Mouse (Mus musculus) cerebellum, adult 8-10 months (tissue): ENCODE data around the gene Gnptg.
"Not testable (repeated sequence)": the region's sequence is repeated elsewhere in the genome, so short reads cannot be mapped to it uniquely, and the experiment has no call there.

ENCODE experiments used
- DNase-seq: peaks from one replicate; pipeline ENCODE4 v3.0.0; 2022

Gnptg gene

DNA sequence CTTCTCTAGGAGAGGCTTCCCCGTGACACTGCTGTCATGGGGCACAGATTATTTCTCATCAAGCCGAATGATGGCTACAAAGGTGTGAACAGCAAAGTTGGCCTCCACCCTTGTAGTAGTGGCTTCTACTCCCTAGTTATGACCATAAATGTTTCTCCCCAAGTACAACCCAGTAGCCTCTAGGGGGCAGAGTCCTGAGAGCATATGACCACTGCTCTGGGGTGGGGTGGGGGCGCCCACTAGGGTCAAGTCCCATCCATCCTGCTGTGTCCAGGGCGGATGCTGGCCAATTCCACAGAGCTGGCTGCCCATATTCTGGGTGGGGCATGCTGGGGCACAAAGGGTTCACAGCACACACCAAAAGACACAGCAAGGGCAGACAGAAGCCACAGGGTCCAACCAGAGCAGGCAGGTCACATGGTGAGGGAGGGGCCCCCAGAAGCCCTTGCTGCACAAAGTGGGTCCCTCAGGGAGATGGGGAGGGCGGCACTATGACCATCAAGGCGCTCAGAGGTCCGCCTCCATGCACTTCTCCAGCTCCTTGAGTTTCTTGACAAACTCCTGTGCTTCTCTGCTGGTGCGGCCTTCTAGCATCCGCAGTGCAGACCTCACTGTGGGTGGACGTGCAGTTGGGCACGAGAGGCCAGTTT lies 3.3 kb upstream of the Gnptg start:
- DNase-seq = no peak

DNA sequence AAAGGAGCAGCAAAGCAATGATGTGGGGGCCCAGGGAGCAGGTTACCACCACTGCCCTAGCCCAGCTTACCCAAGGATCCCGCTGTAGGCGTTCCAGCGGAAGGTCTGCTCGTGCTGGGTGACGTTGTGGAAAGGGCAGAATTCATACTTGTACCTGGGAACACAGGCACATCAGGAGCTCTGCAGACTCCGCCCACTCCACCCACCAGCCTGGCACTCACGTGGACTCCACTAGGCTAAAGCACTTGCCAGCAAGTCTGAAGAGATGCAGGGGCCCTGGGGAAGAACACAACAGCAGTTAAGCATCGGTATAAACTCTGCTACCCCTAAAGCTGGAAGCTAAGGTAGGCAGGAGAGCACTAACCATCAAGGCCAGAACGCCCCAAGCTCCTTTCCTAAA lies 4.3 kb downstream of the Gnptg start:
- DNase-seq = no peak

DNA sequence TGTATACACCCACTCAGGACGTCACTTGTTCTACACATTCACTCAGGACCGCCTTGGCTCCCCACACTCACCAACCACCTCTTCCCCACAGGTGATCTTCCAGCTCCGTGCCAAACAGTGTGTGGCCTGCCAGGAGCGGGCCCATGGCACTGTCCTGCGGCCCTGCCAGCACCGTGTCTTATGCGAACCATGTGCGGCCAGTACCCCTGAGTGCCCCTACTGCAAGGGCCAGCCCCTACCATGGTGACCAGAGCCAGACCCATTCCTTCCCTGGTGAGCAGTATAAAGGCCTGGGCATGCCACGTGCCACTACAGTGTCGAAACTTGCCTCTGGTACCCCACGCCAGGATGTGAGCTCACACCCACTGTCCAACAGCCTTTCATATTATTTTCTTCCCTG lies 8.3 kb downstream of the Gnptg start:
- not testable (repeated sequence) for DNase-seq

DNA sequence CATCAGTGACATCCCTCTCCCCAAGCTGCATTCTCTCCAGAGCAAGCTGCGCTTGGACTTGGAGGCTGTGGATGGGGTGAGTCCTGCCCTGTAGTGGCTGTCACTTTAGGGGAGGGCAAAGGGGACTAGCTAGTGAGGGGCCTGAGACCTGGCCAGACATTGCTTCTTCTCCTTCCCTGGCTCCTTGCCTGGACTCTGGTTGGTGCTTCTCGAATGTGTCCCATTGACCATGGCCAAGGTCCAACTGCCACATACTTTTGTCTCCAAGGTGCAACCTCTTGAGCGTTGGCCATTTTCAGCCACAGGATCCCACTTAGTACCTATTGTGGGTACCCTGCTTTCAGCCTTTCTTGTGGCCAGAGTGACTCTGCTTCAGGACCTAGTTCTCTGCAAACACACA lies 9.2 kb downstream of the Gnptg start:
- DNase-seq = no peak

DNA sequence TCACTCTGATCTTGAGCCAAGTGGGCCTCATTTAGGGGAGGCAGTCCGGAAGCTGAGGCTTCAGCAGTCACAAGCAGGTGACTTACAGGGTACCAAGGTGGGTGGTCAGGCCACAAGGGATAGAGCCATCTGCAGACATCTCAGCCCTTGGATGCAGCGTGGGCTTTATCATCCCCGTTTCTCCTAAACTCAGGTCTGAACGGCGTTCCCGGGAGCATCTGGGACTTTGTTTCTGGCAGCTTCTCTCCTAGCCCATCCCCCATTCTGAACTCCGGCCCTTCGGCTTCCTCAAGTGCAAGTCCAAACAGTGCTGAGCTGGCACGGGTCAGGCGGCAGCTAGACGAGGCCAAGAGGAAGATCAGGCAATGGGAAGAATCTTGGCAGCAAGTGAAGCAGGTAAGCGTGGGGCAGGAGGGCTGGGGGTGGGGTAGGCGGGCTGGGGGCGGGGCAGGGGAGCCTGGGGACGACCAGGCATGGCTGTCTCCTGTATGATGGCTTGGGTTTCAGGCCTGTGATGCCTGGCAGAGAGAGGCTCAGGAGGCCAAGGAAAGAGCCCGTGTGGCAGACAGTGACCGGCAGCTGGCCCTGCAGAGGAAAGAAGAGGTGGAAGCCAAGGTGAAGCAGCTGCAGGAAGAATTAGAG lies 9.8 kb downstream of the Gnptg start:
- DNase-seq = not testable (repeated sequence)

DNA sequence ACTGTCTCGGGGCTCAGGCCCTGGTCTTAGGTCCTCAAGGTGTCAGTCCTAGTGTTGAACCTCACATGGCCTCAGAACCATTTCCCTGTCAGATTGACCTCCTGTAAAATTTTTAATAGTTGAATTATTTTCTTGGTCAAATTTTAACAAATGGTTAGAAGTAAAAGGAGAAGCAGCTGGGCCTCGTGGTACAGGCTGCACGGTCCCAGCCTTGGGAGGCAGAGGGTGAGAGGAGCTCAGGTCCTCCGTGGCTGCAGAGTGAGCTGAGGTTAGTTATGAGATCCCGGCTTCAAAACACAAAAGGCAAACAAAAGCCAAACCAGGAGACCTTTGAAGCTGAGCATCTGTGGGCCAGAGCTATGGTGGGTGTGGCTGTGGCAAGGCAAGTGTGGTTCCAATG lies 11.9 kb downstream of the Gnptg start:
- DNase-seq = no peak

DNA sequence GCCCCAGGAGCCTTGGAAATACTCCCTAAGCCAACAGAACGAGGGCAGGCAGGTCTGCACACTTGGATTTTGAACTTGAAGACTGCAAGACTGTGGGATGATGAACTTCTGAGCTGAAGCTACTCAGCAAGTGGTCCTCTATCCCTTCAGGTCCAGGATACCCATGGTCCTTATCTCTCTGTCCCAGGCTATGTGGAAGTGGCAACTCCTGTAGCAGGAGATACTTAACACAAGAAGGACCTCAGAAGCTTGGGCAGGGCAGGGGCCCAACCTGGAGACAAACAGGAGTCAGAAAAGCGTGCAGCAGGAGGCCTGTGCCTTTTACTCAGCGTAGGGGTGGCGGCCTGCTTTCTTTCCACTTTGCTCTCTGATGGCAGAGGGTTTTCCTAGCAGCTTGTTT lies 14.3 kb downstream of the Gnptg start:
- DNase-seq = no peak

DNA sequence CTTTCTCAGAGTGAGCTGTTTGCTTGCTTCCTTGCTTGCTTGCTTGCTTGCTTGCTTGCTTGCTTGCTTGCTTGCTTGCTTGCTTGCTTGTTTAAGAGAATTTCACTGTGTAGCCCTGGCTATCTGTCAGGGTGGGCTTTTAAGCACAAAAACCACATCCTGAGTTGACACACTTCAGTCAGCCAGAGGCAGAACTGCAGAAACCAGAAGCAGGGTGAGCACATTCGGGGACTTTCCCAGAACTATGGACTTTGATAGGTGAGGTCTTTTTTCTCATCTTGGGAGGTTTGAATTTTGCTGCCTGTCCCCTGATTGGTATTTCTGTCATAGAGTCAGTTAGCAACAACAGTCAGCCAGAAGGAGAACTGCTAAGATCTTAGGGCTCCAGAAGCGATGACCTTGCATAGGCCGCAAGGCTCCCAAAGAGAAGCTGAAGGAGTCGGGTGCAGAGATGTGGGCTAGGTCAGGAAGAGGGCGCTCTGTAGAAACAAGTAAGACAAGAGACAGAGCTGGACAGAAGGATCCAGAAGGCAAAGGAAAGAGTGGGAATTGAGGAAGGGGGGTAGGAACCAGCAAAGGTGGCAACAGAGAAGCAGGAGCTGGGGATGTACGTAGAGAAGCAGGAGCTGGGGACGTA lies 15.2 kb downstream of the Gnptg start:
- DNase-seq = no peak

DNA sequence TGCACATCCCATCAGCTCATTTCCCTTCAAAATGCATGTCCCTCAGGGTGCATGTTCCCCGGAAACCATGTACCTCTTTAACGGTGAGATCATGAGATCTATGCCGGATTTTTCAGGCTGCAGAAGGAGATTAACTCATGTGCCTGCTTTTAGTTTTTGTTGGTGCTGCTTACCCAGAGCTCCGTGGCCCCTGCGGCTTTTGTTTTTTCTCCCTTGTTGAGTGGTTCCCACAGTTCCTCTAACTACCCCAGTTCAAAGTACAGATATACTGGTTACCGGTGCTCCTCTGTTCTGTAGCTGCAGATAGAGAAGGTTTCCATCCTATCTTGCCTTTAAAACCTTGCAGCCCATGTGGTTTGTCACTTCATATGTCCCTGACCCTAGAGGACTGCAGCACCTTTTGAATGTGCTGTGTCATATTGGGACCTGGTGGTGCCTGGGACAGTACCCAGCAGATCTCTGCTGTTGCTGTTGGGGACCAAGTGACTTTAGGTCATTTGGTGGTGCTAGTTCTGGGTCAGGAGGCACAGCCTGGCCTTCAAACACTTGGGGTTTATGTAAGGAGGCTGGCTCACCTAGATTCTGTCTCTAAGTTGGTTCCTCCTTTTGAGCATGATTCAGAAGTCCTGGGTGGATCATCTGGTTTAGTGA lies 16.8 kb downstream of the Gnptg start:
- DNase-seq = no peak

DNA sequence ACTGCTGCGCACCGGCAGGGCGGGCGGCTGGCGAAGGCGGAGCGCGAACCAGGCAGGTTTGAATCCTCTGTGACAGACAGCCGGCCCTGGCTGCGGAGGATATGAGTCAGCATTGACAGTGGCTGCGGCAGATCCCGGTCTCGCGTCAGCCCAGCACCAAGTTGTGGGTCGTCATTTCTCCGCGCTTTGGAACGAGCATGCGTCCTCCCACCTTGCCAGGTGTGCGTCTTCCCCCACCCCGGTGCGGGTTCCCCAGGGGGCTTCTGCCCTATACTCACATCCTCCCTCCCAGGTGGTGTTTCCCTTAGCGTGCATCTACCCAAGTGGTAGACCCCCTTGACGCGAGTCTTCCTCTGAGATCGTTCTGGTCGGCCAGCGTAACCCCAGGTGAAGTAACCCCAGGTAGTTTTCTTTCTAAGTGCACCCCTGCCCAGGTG lies 17.4 kb downstream of the Gnptg start:
- peak; percentile 54 for DNase-seq

DNA sequence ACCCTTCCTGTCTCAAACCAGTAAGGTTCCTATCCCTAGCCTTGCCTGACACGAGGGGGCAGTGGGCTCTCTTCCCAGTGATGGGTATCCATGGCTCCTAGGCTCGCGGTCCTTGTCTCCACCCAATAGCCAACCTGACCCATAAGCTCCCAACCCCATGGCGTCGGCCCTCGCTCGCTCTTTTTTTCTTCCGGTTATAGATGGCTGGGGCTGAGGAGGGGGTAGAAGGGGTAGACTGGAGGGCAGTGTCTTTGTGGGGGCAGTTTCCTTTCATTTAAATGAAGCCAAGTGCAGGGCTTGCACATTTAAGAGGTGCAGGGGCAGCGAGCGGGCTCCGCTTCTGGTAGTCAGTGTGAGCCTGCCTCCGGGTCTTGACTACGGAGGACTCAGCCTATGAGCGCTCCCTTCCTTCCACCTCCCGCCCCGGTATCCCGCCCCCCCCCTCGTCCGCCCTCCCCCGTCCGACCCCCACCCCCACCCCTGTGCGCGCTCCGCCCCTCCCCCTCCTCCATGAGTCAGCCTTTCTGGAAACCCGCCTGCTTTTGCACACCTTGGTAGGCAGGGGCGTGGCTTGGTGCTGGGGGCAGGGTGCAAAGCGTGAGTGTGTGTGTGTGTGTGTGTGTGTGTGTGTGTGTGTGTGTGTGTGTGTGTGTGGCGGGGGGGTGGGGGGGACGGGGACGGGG lies 18.0 kb downstream of the Gnptg start:
- DNase-seq = peak; percentile 76

DNA sequence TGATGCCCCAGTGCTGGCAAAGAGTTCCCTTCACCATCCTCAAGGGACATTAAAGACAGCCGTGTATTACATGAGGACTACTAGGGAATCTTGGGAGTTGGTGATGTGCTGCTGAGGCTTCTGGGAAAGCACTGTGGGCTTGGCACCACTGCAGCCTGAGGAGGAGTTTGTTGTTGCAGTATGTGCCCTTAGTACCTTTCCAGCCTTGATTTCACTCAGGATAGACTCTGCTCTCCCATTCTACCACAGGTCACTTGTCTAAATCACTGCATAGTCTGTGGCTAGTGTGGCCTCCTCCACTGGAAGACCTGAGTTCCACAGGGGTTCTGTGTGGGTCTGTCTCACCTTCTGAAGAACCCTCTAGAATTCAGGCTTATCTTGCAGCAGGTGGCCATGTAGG lies 19.2 kb downstream of the Gnptg start:
- no peak for DNase-seq

DNA sequence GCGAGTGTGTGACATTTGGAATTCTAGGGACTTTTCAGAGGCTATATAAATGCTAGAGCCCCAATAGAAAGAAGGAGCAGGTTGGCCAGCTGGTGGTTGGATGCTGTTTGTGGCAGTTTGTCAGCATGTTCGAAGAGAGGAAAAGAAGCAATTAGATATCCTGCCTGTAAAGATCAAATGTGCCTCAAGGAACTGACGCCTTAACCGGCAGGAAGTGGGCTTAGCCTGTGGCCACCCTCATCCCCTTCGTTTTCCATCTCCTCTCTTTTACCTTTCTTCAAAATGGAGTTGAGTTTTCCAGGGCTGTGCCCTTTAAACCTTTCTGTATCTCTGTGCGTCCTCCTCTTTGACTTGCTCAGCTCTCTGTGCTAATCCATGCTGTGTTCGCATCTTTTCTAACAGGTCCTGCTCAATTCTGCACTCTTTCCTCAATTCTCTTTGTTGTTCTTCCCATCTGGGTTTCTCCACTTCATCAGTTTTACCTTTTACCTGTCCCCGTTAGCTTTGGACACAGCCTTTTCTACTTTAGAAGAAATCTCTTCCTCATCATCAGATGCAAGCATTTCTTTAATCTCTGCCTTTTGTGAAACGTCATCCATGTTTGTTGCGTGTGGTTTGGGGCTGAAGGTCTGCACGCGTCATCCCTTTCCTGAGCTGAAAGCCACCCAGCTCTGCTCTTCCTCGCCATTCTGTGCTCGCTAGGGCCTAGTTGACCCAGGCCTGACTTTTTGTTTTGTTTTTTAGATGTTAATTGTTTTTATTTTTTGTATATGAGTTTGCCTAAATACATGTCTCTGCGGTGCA lies 20.2 kb downstream of the Gnptg start:
- DNase-seq = no peak

DNA sequence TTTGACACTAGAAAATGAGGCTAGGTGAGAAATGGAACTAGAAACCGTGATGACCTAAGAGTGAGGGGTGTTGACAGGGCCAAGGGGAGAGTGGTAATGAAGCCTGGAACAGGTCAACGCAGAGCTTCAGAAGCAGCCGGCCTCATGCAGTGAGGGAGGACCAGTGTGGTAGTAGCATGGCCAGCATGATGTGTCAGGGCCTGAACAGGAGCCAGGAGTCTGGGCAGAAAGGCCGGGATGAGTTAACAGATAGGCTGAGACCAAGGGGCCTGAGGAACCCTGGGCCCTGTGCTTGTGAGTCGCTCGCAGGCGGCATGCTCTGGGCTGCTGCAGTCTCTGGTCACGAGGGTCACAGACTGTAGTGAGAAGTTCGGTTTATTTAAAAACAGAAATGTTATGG lies 21.0 kb downstream of the Gnptg start:
- DNase-seq = no peak

DNA sequence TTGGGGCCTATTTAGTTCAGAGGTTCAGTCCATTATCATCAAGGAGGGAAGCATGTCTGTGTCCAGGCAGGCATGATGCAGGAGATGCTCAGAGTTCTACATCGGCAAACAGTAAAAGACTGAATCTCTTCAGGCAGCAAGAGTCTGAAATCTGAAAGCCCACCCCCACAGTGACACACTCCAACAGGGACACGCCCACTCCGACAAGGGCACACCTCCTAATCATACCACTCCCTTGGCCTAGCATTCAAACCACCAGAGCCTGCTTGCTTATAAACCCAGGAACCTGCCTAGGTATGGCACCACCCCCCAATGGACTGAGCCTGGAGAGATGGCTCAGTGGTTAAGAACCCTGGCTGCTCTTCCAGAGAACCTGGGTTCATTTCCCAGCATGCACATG lies 24.5 kb downstream of the Gnptg start:
- no peak for DNase-seq

DNA sequence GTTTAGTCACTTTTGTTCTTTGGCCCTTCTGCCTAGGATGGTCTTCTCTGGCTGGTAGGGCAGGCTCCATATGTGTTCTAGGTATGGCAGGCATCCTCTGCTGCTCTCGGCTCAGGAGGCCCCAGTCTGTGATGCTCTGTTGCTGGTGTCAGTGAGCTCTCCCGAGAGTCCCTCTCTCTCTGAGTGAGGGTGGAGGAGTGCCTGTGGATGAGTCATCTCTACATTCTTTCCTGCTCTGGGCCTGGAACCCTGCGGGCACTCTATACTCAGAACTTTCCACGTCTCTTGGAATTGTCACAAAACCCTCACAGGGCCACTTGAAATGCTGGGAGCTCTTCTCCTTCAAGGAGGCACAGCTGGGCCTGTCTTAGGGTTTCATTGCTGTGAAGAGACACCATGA lies 28.2 kb downstream of the Gnptg start:
- no peak for DNase-seq

DNA sequence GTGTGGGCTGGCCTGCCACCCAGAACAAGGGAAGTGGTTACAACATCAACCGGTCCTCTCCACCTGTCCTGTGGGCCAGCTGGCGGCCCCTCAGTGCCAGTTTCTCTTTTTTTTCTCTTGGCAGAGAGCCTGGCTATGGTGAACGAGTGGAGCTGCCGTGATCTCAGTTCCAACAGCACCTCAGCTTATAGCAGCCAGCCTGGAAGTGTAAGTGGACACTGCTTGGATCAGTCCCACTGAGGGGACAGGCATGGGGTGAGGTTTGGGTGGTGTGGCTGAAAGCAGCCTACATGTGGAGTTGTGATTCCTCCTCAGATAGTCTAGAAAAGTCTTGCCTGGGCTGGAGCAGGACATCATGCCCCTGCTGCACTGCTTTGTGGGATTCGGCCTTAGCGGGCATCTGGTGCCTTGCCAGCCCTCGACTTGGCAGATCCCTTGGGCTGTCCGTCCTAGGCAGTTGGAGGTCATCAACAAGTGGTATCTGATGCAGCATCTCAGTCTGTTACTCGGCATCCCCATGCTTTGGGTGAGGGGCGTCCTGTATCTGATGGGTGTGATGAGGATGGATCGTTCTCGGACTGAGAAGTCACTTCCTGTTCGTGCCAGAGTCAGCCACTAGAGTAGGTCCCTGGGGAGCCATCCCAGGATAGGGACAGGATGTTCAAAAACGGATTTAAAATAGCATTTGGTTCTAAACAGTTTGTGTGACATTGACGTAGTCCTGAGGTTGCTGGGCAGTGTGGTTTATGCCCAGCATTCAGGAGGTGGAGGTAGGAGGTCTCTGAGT lies 29.1 kb downstream of the Gnptg start:
- peak; percentile 73 for DNase-seq

DNA sequence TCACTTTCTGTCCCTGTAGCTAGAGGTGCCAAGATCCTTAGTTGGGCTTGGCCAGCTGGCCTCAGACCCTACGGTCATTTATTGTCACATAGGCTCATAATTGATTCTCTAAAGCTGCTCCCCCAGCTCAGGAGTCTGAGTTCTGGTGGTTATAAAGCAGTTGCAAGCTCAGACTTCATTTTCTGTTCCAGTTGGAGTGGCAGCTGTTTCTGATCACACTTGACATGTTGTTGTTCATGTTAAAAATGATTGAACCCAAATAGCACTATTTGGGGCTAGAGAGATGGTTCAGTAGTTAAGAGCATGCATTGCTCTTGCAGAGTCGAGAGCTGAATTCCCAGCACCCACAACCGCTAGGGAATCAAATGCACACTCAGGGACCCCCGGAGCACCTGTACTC lies 29.9 kb downstream of the Gnptg start:
- no peak for DNase-seq

DNA sequence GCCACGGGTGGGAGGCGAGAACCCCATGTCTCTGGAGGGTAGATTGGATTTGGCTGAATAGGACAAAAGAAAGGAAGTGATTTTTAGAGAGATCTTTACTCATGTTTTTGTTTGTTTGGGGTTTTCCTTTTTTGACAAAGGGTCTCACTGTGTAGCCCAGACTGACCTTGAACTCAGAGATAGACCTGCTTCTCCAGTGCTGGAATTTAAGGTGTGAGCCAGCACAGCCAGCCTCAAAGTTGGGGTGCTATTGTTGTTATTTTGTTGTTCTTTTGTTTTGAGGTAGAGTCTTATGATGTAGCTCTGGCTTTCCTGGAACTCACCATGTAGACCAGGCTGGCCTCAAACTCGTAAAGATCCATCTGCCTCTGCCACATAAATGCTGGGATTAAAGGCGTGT lies 37.5 kb downstream of the Gnptg start:
- DNase-seq = no peak

DNA sequence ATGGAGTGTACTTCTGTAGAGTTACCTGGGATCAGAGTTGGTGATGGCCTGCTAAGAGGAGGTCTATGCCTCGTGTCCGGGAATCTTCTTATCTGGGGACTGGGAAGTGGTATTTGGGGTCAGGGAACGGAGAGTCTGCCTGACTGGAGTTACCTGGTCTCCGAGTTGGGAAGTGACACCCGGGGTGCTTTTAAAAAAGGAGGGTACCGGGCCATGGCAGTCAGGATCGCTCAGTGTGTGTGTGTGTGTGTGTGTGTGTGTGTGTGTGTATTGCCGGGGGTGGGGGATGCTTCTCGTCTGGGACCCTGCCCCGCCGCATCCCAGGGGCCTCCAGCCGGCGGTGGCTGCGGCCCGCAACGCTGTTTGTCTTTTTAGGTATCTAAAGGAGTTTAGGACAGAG lies 50.8 kb downstream of the Gnptg start:
- DNase-seq = no peak

DNA sequence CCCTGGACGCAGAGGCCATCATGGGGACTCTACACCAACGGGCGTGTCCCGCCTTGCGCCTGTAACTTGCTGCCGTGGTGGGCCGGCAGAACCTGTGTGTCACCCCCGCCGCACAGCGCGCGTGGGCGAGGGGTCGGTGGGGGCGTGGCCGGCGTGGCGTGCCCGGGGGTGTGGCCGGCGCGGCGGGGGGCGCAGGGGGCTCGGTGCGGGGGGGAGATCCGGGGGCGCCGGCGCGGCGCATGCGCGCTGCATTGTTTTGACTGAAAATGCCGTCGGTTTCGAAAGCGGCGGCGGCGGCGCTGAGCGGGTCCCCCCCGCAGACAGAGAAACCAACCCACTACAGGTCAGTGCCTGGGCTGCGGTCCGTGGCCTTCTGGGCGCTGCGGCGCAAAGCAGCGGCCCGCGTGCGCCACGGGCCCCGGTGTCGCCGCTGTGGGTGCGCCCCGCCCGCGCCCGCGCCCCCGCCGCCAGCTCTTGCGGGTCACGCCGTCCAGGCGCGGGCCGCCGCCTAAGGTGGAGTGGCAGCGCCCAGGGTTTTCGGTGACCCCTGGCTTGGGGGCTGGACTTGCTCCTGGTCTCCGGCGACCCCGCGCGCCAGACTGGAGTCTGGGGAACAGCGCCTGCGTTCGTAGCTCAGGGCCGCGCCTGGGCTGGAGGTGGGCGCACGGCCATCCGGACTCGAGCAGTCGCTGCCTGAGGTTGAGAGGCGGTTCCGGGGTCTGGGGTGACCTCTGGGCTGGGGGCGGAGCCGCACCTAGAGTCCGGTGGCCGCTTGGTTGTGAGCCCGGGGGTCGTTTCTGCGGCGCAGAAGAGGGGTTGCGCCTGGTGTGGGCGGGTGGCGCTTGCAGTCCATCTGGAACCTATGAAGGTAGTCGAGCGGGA lies 51.5 kb downstream of the Gnptg start, which contains the start of gene Unkl:
Unkl (plus strand) TSS at position 248 of the 882 bp plus-strand sequence.
- DNase-seq = peak; percentile 60
